Mouse (Mus musculus): Measurements from ENCODE around the gene Col5a1.

- no peak for TF ChIP-seq POLR2A (IDR thresholded peaks at IDR 0.05; ENCODE audit: insufficient read depth, low read depth, low read length)
- no peak for TF ChIP-seq CTCF (IDR thresholded peaks at IDR 0.05; ENCODE audit: insufficient read depth, low read depth, low read length)
Observed at GRCm38 (mm10) chr2:27876724-27877504, 9.3 kb upstream of the Col5a1 start.

All from olfactory bulb, adult 2 months (tissue).